Mouse (Mus musculus) cerebellum, postnatal 25 days (tissue): Measurements from ENCODE around the gene Cask.

Source experiments
- DNase-seq, 2 experiments: peaks; one replicate each; pipeline ENCODE4 v3.0.0; 2021; ENCODE audit warnings: mixed read lengths in 2 of 2

Cask gene

DNA sequence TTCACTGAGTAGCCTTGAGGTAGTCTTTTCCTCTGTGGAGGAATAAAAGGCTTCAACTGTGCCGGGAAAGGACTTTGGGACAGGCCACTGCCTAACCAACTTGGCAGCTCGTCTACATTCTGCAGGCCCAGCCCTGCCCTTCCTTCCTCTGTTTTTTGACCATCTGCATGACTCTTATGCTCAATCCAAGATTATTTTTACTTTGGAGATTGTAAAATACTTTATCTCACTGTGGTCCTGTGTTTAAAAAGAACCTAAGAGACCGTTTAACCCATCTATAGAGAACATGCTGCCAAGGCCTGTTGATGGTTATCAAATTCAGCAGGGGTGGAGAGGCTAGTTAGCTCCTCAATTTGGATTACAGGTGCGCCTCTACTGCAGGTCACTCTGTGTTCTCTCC lies 229.7 kb downstream of the Cask start:
- no peak for DNase-seq

- DNase-seq: no peak
Observed at GRCm38 (mm10) chrX:13618476-13618875, 232.7 kb downstream of the Cask start.

DNA sequence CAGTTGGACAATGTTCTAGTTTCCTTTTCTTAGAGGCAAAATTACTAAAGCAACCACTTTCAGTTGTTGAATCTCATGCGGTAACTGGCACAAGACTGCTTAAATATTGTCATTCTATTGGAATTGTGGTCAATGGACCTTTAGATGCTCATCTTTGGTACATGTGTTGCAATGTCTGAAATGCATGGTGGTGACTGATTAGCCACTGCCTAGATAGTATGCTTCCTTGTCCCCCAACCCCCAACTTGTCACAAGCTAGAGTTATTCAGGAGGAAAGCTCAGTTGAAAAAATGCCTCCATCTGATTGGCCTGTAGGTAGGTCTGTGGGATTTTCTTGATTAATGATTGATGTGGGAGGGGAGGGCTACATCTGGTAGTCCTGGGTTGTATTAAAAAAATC lies 233.9 kb downstream of the Cask start:
- no peak for DNase-seq

DNA sequence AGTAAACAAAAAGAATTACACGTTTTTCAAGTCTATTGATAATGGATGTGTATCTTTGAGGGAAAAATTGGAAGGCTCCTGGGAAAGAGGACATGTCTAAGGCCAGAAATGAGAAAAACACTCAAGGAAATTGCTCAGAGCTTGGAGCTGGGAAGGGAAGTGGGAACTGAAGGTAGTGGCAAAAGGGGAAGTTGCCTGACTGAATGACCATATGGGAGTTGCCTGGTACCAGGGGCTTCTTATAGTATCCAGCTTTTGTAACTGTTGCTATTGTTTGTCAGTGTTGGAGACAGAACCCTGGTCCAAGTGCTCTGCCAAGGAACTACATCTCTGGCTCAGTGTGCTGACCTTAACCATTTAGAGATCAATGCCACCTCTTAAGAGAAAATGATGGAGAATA lies 234.4 kb downstream of the Cask start:
- no peak for DNase-seq

GRCm38 (mm10) chrX:13612115-13612514 lies 239.1 kb downstream of the Cask start:
- DNase-seq: no peak

DNA sequence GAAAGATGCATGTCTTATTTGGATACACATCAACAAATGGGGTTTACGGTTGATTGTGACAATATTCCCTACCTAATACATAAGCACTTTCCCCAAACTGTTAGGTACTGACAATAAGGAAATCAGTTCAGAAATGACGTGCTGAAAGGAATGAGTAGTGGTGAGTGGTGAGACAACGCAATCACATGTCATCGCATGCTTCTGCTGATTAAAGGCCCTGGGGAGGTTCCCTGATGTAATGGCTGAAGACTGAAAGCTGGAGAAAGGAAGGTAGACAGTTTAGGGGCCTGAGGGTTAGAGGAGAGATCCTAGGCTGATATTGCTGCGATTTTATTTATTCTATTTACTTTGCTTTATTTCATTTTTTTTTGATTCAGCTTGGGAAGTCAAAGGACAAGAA lies 240.1 kb downstream of the Cask start:
- DNase-seq: no peak

GRCm38 (mm10) chrX:13607752-13608151 lies 243.4 kb downstream of the Cask start:
- no peak for DNase-seq

GRCm38 (mm10) chrX:13606741-13607140 lies 244.4 kb downstream of the Cask start:
- no peak for DNase-seq

DNA sequence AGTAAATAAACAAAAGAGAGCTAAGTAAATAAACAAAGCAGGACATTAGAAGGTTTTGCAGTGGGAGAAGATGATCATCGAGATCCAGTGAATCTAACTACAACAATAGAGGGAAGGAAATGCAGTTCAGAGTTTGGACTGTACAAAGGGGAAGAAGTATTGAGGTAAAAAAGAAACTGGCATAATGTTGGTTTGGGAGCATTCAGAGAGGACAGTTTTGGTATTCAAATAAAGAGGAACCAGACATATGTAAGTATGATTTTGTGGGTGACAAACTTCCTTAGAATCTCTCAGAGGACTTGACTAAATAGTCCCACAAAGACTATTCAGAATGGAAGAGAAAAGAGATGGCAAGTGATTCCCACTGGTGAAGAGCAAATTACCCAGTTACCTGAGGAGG lies 251.2 kb downstream of the Cask start:
- no peak for DNase-seq

- no peak for DNase-seq
Observed at GRCm38 (mm10) chrX:13599373-13599772, 251.8 kb downstream of the Cask start.

DNA sequence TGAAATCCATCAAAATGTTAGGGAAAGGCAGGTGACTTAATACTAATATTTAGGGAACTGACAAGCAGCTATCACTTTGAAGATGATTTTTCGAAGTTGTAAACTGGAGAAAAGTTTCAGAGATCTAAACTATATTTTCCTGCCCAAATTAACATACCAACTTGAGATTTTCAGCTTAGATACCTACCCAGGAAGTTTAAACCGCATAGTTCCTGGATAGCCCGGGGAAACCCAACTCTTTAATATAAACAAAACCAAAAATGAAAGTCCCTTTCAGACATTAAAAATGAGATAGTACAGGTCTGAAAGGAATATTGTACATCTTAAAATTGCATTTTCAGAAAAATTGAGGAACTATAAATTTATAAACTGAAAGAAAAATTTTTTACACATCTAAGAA lies 273.5 kb downstream of the Cask start:
- no peak for DNase-seq

DNA sequence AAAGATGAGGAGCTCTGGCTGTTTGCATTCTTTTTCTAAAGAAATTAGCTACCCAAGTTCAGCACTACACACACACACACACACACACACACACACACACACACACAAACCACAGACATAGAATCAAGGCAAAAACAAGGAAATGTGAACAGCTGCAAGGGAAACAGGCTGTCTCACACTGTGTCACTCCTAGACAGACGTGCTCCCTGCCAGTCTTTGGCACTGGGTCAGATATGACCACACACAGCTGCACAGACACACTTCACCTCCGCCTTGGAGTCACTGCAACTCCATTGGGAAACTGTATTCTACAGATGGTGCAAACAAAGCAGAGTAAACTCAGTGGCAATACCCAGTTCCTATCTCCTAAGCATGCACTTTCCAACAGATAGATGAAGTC lies 274.6 kb downstream of the Cask start:
- DNase-seq: no peak

DNA sequence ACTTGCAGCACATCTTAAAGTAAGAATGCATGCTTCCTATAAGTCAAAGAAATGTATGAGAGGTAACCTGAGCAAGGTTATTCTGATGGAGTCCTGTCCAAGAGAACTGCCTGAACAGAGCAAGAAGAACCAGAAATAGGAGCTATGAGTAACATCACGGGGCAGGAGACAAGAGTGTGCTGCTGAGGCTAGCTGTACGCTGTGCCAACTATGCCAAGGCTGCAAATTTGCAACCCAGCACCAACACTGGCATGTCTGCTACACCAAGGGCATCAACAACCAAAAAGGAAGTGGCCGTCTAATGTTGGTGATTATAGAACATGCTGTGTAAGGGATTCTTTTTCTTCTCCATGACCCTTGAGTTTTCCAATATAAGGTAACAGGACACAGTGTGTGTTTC lies 276.3 kb downstream of the Cask start:
- DNase-seq: no peak

DNA sequence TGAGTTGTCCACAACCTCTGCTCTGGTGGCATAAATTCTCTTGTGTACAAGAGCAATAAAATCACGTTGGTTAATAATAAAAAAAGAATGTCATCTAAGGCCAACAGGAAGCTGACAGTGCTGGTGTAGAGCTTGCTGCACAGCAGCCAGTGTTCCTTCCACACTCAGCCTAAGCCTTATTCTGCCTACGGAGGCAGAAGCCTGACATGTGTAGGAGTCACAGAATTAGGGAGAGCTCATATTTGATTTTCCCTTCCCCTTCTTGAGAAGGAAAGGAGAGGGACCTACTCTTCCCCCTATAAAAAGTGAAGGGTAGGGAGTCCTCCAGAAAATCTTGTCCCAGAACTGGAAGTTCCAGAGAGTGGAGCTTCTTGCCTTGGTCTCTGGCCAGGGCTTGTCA lies 276.9 kb downstream of the Cask start:
- no peak for DNase-seq

GRCm38 (mm10) chrX:13554504-13554903 lies 296.7 kb downstream of the Cask start:
- no peak for DNase-seq

DNA sequence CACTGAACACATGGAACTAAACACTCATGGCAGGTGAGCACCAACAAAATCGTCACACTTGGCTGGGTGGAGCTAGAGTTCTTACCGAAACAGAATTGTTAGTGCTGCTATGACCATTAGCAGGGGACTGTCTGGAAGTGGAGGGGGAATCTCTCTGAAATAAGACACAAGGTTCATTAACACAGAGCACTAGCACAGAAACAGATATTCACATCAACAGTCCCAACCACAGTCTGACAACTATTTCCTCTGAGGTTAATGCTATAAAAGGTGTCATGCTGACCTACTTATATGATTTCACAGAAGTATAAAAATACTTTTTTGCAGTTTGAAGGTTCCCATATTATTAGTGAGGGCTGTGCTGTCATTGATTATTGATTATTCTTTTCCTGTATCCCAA lies 298.9 kb downstream of the Cask start:
- DNase-seq: no peak

- DNase-seq: no peak
Observed at GRCm38 (mm10) chrX:13551566-13551965, 299.6 kb downstream of the Cask start.

- DNase-seq: no peak
Observed at GRCm38 (mm10) chrX:13549100-13549499, 302.1 kb downstream of the Cask start.

DNA sequence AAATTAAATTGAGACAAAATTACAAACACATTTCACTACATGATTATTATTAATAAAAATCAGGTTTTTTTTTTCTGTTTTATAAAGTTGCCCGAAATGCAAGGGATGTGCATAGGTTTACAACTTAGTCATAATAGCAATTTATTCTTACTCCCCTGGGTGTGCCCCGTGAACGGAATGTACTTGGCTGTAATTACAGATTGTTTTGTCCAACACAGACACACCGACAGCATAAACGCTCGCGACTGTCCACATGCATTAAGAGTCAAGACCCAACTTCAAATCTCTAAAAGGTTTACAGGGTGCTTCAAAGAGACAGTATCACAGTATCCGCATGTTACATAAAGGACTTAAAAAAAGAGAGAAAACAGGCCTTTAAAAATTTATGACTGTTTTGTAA lies 329.9 kb downstream of the Cask start:
- no peak for DNase-seq

GRCm38 (mm10) chrX:13520566-13520965 lies 330.6 kb downstream of the Cask start:
- peak in 1 of 2 experiments; percentile 65 for DNase-seq

- peak; percentile 26 to 28 for DNase-seq
Observed at GRCm38 (mm10) chrX:13519408-13519783, 331.8 kb downstream of the Cask start.

DNA sequence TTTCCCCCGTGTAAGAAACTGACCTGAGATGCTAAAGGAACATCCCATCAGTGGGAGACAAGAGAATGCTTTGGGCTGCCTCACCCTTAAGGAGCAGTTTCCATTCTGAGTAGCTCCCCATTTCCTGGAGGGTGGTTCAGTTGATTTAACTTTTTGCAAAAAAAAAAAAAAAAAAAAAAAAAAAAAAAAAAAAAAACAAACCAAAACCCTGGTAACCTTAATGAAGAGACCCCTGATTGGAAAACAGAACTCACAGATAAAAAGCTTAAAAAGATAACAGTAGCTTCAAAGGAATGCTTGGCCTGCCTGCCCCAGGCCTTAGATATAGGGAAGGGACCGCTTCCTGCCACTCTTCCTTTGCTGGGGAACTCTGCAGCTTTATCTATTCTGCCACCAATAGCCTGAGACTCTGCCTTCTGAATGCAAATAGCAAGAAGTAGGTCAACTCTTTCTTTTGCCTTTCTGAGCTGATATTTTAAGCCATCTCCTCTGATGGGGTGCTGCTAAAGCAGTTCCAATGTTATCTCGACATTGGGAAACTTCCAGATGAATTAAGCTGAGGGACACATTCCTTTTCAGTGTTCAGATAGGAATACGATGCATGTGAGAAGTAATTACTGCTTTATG lies 332.3 kb downstream of the Cask start:
- no peak for DNase-seq

- DNase-seq: no peak
Observed at GRCm38 (mm10) chrX:13518019-13518418, 333.1 kb downstream of the Cask start.

- no peak for DNase-seq
Observed at GRCm38 (mm10) chrX:13516451-13516850, 334.7 kb downstream of the Cask start.

- no peak for DNase-seq
Observed at GRCm38 (mm10) chrX:13513864-13514263, 337.3 kb downstream of the Cask start.

GRCm38 (mm10) chrX:13513127-13513526 lies 338.0 kb downstream of the Cask start:
- no peak for DNase-seq
